Mouse (Mus musculus) neural tube, embryonic 11.5 days (tissue): ENCODE data around the gene Epb41l4b. TPM values are rescaled to one million over a fixed set of nuclear protein-coding genes. Genes with fewer than 3 reads are reported as not detected.

ENCODE experiments used
- ATAC-seq: fragments of 200-750 bp; cut with Nextera tagmentation; 2 replicates; pipeline ENCODE4 v1.8.0; 2017; ENCODE audit warnings: moderate number of reproducible peaks, mild to moderate bottlenecking, moderate TSS enrichment, moderate library complexity; ENCODE audit not compliant: insufficient read depth, low FRiP score, low TSS enrichment
- DNase-seq: peaks from one replicate; pipeline ENCODE4 v3.0.0-alpha.2; 2015; ENCODE audit warnings: low spot score
- H3K27ac ChIP-seq: fragments of 300-500 bp; sonication (generic); 2 replicates; pipeline ENCODE4 v1.5.1; 2014; ENCODE audit warnings: low read depth, mild to moderate bottlenecking, low read length
- H3K27me3 ChIP-seq: fragments of 300-500 bp; sonication (generic); 2 replicates; pipeline ENCODE4 v1.6.1; 2014; ENCODE audit warnings: mild to moderate bottlenecking, low read length, mixed read lengths; ENCODE audit not compliant: control insufficient read depth, insufficient read depth
- H3K36me3 ChIP-seq: fragments of 300-500 bp; sonication (generic); 2 replicates; pipeline ENCODE4 v1.6.1; 2014; ENCODE audit warnings: mild to moderate bottlenecking, low read length, moderate library complexity, mixed read lengths; ENCODE audit not compliant: control insufficient read depth, insufficient read depth
- H3K4me1 ChIP-seq: fragments of 300-500 bp; sonication (generic); 2 replicates; pipeline ENCODE4 v1.6.1; 2014; ENCODE audit warnings: low read length, mixed read lengths; ENCODE audit not compliant: control insufficient read depth, insufficient read depth
- H3K4me2 ChIP-seq: fragments of 300-500 bp; sonication (generic); 2 replicates; pipeline ENCODE4 v1.6.1; 2014; ENCODE audit warnings: low read depth, mild to moderate bottlenecking, moderate library complexity
- H3K4me3 ChIP-seq: fragments of 300-500 bp; sonication (generic); 2 replicates; pipeline ENCODE4 v1.5.1; 2014; ENCODE audit warnings: low read depth, low read length
- H3K9ac ChIP-seq: fragments of 300-500 bp; sonication (generic); 2 replicates; pipeline ENCODE4 v1.6.1; 2014; ENCODE audit warnings: mild to moderate bottlenecking, low read length
- H3K9me3 ChIP-seq: fragments of 300-500 bp; sonication (generic); 2 replicates; pipeline ENCODE4 v1.6.1; 2016; ENCODE audit warnings: low read length; ENCODE audit not compliant: control insufficient read depth
- WGBS: fragments of 180-500 bp; shearing (Covaris S2); extraction: QIAGEN DNeasy Blood & Tissue Kit; methylation state at CpG from one replicate; pipeline ENCODE4 v1.1.7; 2014; 5-methylcytosine and 5-hydroxymethylcytosine counted together
- polyA plus RNA-seq: library from polyadenylated mRNA; unstranded; fragments of >200 nt; fragmentation: Nextera tagmentation; extraction: Ambion mirVana; gene quantifications from 2 replicates; pipeline ENCODE4 v1.2.1, GENCODE M21; 2014

Gene Epb41l4b
- polyA plus RNA-seq, 1 experiment from 2014 or later: 1.3 TPM

GRCm38 (mm10) chr4:57068397-57068796 lies 74.8 kb downstream of the Epb41l4b start:
- H3K9ac ChIP-seq: no peak overlapping the region
- H3K4me2 ChIP-seq: no peak overlapping the region
- H3K4me1 ChIP-seq: peaks cover 3% of the 10 kb centered on the region; the same call in 1 of the 2 replicates
- DNase-seq: no peak
- no peak overlapping the region for H3K4me3 ChIP-seq
- H3K36me3 ChIP-seq: no peaks in the 10 kb centered on the region
- H3K9me3 ChIP-seq: no peaks in the 10 kb centered on the region
- WGBS: 78% methylated on average over 7 of the region's 7 CpGs
- no peak for ATAC-seq
- no peaks in the 10 kb centered on the region for H3K27me3 ChIP-seq
- H3K27ac ChIP-seq: no peak overlapping the region

- H3K36me3 ChIP-seq: no peaks in the 10 kb centered on the region
- no peaks in the 10 kb centered on the region for H3K27me3 ChIP-seq
- no peak overlapping the region for H3K27ac ChIP-seq
- no peak overlapping the region for H3K4me2 ChIP-seq
- no peak overlapping the region for H3K4me3 ChIP-seq
- no peak for DNase-seq
- H3K9me3 ChIP-seq: no peaks in the 10 kb centered on the region
- H3K9ac ChIP-seq: no peak overlapping the region
- peaks cover 3% of the 10 kb centered on the region; the same call in 1 of the 2 replicates for H3K4me1 ChIP-seq
- WGBS: 85% methylated on average over 5 of the region's 5 CpGs
- ATAC-seq: no peak
These were observed 75.4 kb downstream of the Epb41l4b start for GRCm38 (mm10) chr4:57067801-57068200.

- ATAC-seq (no peak), DNase-seq (no peak)
- Histone ChIP-seq H3K36me3 (no peaks in the 10 kb centered on the region), H3K9me3 (no peaks in the 10 kb centered on the region), H3K4me3 (no peak overlapping the region), H3K4me1 (peaks cover 3% of the 10 kb centered on the region; the same call in 1 of the 2 replicates), H3K27ac (no peak overlapping the region), H3K9ac (no peak overlapping the region), H3K27me3 (no peaks in the 10 kb centered on the region), H3K4me2 (no peak overlapping the region)
- whole genome bisulfite sequencing: 90% methylated on average over 2 of the region's 2 CpGs
These were observed 76.3 kb downstream of the Epb41l4b start for GRCm38 (mm10) chr4:57066936-57067335.

GRCm38 (mm10) chr4:57065273-57065672 lies 78.0 kb downstream of the Epb41l4b start:
- Histone ChIP-seq H3K4me1 (peaks cover 3% of the 10 kb centered on the region; the same call in 1 of the 2 replicates), H3K4me3 (no peak overlapping the region), H3K27me3 (no peaks in the 10 kb centered on the region), H3K27ac (no peak overlapping the region), H3K9ac (no peak overlapping the region), H3K36me3 (no peaks in the 10 kb centered on the region), H3K4me2 (no peak overlapping the region), H3K9me3 (no peaks in the 10 kb centered on the region)
- DNase-seq (peak; percentile 73), ATAC-seq (peak; percentile 63; the same call in 1 of the 2 replicates)
- 33% methylated on average over 4 of the region's 4 CpGs for WGBS

- ATAC-seq (no peak), DNase-seq (no peak)
- 0% methylated on average over 2 of the region's 2 CpGs for WGBS
- Histone ChIP-seq H3K4me1 (peaks cover 3% of the 10 kb centered on the region; the same call in 1 of the 2 replicates), H3K36me3 (no peaks in the 10 kb centered on the region), H3K9ac (no peak overlapping the region), H3K9me3 (no peaks in the 10 kb centered on the region), H3K4me3 (no peak overlapping the region), H3K27me3 (no peaks in the 10 kb centered on the region), H3K4me2 (no peak overlapping the region), H3K27ac (no peak overlapping the region)
These were observed 78.4 kb downstream of the Epb41l4b start for GRCm38 (mm10) chr4:57064830-57065229.

GRCm38 (mm10) chr4:57060319-57060831 lies 82.9 kb downstream of the Epb41l4b start:
- Histone ChIP-seq H3K9me3 (no peaks in the 10 kb centered on the region), H3K4me2 (no peak overlapping the region), H3K4me1 (peaks cover 3% of the 10 kb centered on the region; the same call in 1 of the 2 replicates), H3K4me3 (no peak overlapping the region), H3K9ac (no peak overlapping the region), H3K27me3 (no peaks in the 10 kb centered on the region), H3K36me3 (no peaks in the 10 kb centered on the region), H3K27ac (no peak overlapping the region)
- ATAC-seq: no peak
- 86% methylated on average over 15 of the region's 15 CpGs for WGBS
- no peak for DNase-seq

- WGBS: 85% methylated on average over 2 of the region's 2 CpGs
- Histone ChIP-seq H3K9ac (no peak overlapping the region), H3K4me2 (no peak overlapping the region), H3K27ac (no peak overlapping the region), H3K4me3 (no peak overlapping the region), H3K9me3 (no peaks in the 10 kb centered on the region), H3K27me3 (no peaks in the 10 kb centered on the region), H3K36me3 (no peaks in the 10 kb centered on the region), H3K4me1 (no peaks in the 10 kb centered on the region)
- DNase-seq (no peak), ATAC-seq (no peak)
These were observed 84.6 kb downstream of the Epb41l4b start for GRCm38 (mm10) chr4:57058623-57059022.

GRCm38 (mm10) chr4:57057637-57058036 lies 85.6 kb downstream of the Epb41l4b start:
- WGBS: 91% methylated on average over 4 of the region's 4 CpGs
- Histone ChIP-seq H3K9me3 (no peaks in the 10 kb centered on the region), H3K4me3 (no peak overlapping the region), H3K27ac (no peak overlapping the region), H3K36me3 (no peaks in the 10 kb centered on the region), H3K9ac (no peak overlapping the region), H3K4me1 (no peaks in the 10 kb centered on the region), H3K27me3 (no peaks in the 10 kb centered on the region), H3K4me2 (no peak overlapping the region)
- DNase-seq (no peak), ATAC-seq (no peak)

- Histone ChIP-seq H3K27me3 (no peaks in the 10 kb centered on the region), H3K9ac (no peak overlapping the region), H3K27ac (no peak overlapping the region), H3K4me3 (no peak overlapping the region), H3K36me3 (no peaks in the 10 kb centered on the region), H3K4me2 (no peak overlapping the region), H3K9me3 (no peaks in the 10 kb centered on the region), H3K4me1 (no peaks in the 10 kb centered on the region)
- WGBS: 83% methylated on average over 7 of the region's 7 CpGs
- ATAC-seq: no peak
- no peak for DNase-seq
These were observed 87.6 kb downstream of the Epb41l4b start for GRCm38 (mm10) chr4:57055635-57056034.
